Mouse (Mus musculus) adrenal gland, postnatal 10 days (tissue): ENCODE data around the gene Mfsd12. TPM values are rescaled to one million over a fixed set of nuclear protein-coding genes. Genes with fewer than 3 reads are reported as not detected.

ENCODE experiments used
- microRNA-seq: library from miRNA; unstranded; fragments of <30 nt; microRNA quantifications from one replicate; pipeline ENCODE4 v1.2.0, GENCODE M21; 2021
- total RNA-seq, 2 experiments: library from RNA; stranded (reverse); gene quantifications; 2 replicates each; pipeline ENCODE4 v1.2.3; 2021

The Mfsd12 gene
- total RNA-seq, 2 experiments from 2014 or later = 17.8 to 22.8 TPM

Small RNA genes lying within 50 kb of the gene (microRNA-seq; reads per million reads assigned to microRNA genes)
- not detected for gene Mir6913

Other genes starting within 250 kb of the Mfsd12 start
- gene Zbtb7a, start 222.3 kb upstream of the Mfsd12 start, total RNA-seq = 10 to 100 TPM; 61.1 to 66.6 TPM
- 10 to 100 TPM; 25.8 to 26.5 TPM for gene Pias4, start 189.6 kb upstream of the Mfsd12 start, total RNA-seq
- gene Eef2, start 180.9 kb upstream of the Mfsd12 start, total RNA-seq = 1,000 to 10,000 TPM; 1,466 to 1,521 TPM
- 10 to 100 TPM; 55.3 to 55.6 TPM for gene Dapk3, start 174.5 kb upstream of the Mfsd12 start, total RNA-seq
- gene 4930442H23Rik, start 173.6 kb upstream of the Mfsd12 start, total RNA-seq = not detected
- gene Nmrk2, start 155.4 kb upstream of the Mfsd12 start, total RNA-seq = 1 to 10 TPM in 1 of 2 experiments, under 1 TPM in 1; 0.15 to 4.9 TPM
- gene Atcay, start 126.7 kb upstream of the Mfsd12 start, total RNA-seq = 1 to 10 TPM; 2.5 to 4.6 TPM
- gene Zfr2, start 124.3 kb upstream of the Mfsd12 start, total RNA-seq = 10 to 100 TPM in 1 of 2 experiments, 1 to 10 TPM in 1; 7.4 to 11.9 TPM
- 1 to 10 TPM; 1.8 to 2.1 TPM for gene Matk, start 104.6 kb upstream of the Mfsd12 start, total RNA-seq
- 100 to 1,000 TPM; 109 to 111 TPM for gene Mrpl54, start 90.6 kb upstream of the Mfsd12 start, total RNA-seq
- 10 to 100 TPM; 79.8 to 83.8 TPM for gene Apba3, start 90.5 kb upstream of the Mfsd12 start, total RNA-seq
- gene Tjp3, start 65.9 kb upstream of the Mfsd12 start, total RNA-seq = 1 to 10 TPM; 1.9 to 3.0 TPM
- gene Pip5k1c, start 64.5 kb upstream of the Mfsd12 start, total RNA-seq = 10 to 100 TPM; 39.2 to 48.9 TPM
- 10 to 100 TPM; 29.4 to 35.4 TPM for gene Cactin, start 36.4 kb upstream of the Mfsd12 start, total RNA-seq
- gene Tbxa2r, start 28.8 kb upstream of the Mfsd12 start, total RNA-seq = 10 to 100 TPM; 24.5 to 31.8 TPM
- gene Gipc3, start 14.2 kb upstream of the Mfsd12 start, total RNA-seq = 1 to 10 TPM; 3.6 to 4.0 TPM
- 10 to 100 TPM; 81.2 to 97.5 TPM for gene Hmg20b, start 7.0 kb upstream of the Mfsd12 start, total RNA-seq
- 1 to 10 TPM; 1.1 to 2.3 TPM for gene 4930404N11Rik, start 8.3 kb downstream of the Mfsd12 start, total RNA-seq
- gene Fzr1, start 21.0 kb downstream of the Mfsd12 start, total RNA-seq = 10 to 100 TPM; 42.1 to 51.7 TPM
- 10 to 100 TPM; 52.8 to 54.2 TPM for gene Dohh, start 26.9 kb downstream of the Mfsd12 start, total RNA-seq
- gene Gm48551, start 27.0 kb downstream of the Mfsd12 start, total RNA-seq = 1 to 10 TPM; 1.1 to 1.6 TPM
- gene Gm48552, start 31.5 kb downstream of the Mfsd12 start, total RNA-seq = 1 to 10 TPM in 1 of 2 experiments, under 1 TPM in 1; 0.45 to 1.9 TPM
- 1 to 10 TPM; 1.2 to 1.6 TPM for gene Smim24, start 35.6 kb downstream of the Mfsd12 start, total RNA-seq
- gene Nfic, start 98.1 kb downstream of the Mfsd12 start, total RNA-seq = 100 to 1,000 TPM in 1 of 2 experiments, 10 to 100 TPM in 1; 99.9 to 129 TPM
- 1 to 10 TPM in 1 of 2 experiments, under 1 TPM in 1; 0.84 to 2.2 TPM for gene Celf5, start 125.2 kb downstream of the Mfsd12 start, total RNA-seq
- 10 to 100 TPM; 90.9 to 93.8 TPM for gene Ncln, start 138.9 kb downstream of the Mfsd12 start, total RNA-seq
- gene S1pr4, start 142.6 kb downstream of the Mfsd12 start, total RNA-seq = 1 to 10 TPM; 2.9 TPM
- gene Gna15, start 166.7 kb downstream of the Mfsd12 start, total RNA-seq = 1 to 10 TPM in 1 of 2 experiments, under 1 TPM in 1; 0.66 to 1.1 TPM
- 10 to 100 TPM; 63.8 to 72.7 TPM for gene Gna11, start 187.7 kb downstream of the Mfsd12 start, total RNA-seq
- gene Aes, start 202.0 kb downstream of the Mfsd12 start, total RNA-seq = 100 to 1,000 TPM; 541 to 611 TPM
- 10 to 100 TPM; 10.9 to 18.1 TPM for gene Tle2, start 217.1 kb downstream of the Mfsd12 start, total RNA-seq
- gene Tle6, start 243.6 kb downstream of the Mfsd12 start, total RNA-seq = 10 to 100 TPM in 1 of 2 experiments, 1 to 10 TPM in 1; 8.7 to 10.8 TPM
- gene BC025920, start 248.8 kb downstream of the Mfsd12 start, total RNA-seq = 1 to 10 TPM; 1.1 to 1.8 TPM